Mouse (Mus musculus): ENCODE data around the gene Olfr1475. TPM values are rescaled to one million over a fixed set of nuclear protein-coding genes. Genes with fewer than 3 reads are reported as not detected.

The Olfr1475 gene
- not detected for polyA plus RNA-seq (2015; fragmentation: Illumina TruSeq; extraction: RNeasy Lipid Tissue Mini Kit (QIAGEN cat#74804); ENCODE audit: insufficient read depth, low read depth, low replicate concordance)

GRCm38 (mm10) chr19:13480096-13480495 lies at the start of gene Olfr1475:
TSS of gene Olfr1475 (minus strand) at chr19:13480196.

GRCm38 (mm10) chr19:13527613-13528012 lies 47.6 kb upstream of the Olfr1475 start, which contains the start of gene Olfr1480:
TSS of gene Olfr1480 (plus strand) at chr19:13527913.

GRCm38 (mm10) chr19:13500246-13500645 lies 20.2 kb upstream of the Olfr1475 start, which contains the start of gene Olfr1477:
TSS of gene Olfr1477 (plus strand) at chr19:13500546.

GRCm38 (mm10) chr19:13469265-13469664 lies 10.7 kb downstream of the Olfr1475 start, which contains the start of gene Olfr1474:
TSS of gene Olfr1474 (plus strand) at chr19:13469565.

GRCm38 (mm10) chr19:13455986-13456385 lies 24.0 kb downstream of the Olfr1475 start, which contains the start of gene Olfr1472:
TSS of gene Olfr1472 (minus strand) at chr19:13456086.

GRCm38 (mm10) chr19:13443109-13443508 lies 36.9 kb downstream of the Olfr1475 start, which contains the start of gene Olfr1471:
TSS of gene Olfr1471 (plus strand) at chr19:13443409.

Other genes starting within 250 kb of the Olfr1475 start
- gene Olfr1463, start 248.9 kb downstream of the Olfr1475 start, polyA plus RNA-seq (2015; fragmentation: Illumina TruSeq; extraction: RNeasy Lipid Tissue Mini Kit (QIAGEN cat#74804); ENCODE audit: insufficient read depth, low read depth, low replicate concordance) = not detected
- gene Olfr1465, start 164.7 kb downstream of the Olfr1475 start, polyA plus RNA-seq (2015; fragmentation: Illumina TruSeq; extraction: RNeasy Lipid Tissue Mini Kit (QIAGEN cat#74804); ENCODE audit: insufficient read depth, low read depth, low replicate concordance) = not detected
- gene Olfr1466, start 141.3 kb downstream of the Olfr1475 start, polyA plus RNA-seq (2015; fragmentation: Illumina TruSeq; extraction: RNeasy Lipid Tissue Mini Kit (QIAGEN cat#74804); ENCODE audit: insufficient read depth, low read depth, low replicate concordance) = not detected
- not detected for gene Olfr1467, start 118.0 kb downstream of the Olfr1475 start, polyA plus RNA-seq (2015; fragmentation: Illumina TruSeq; extraction: RNeasy Lipid Tissue Mini Kit (QIAGEN cat#74804); ENCODE audit: insufficient read depth, low read depth, low replicate concordance)
- not detected for gene Olfr1469, start 72.3 kb downstream of the Olfr1475 start, polyA plus RNA-seq (2015; fragmentation: Illumina TruSeq; extraction: RNeasy Lipid Tissue Mini Kit (QIAGEN cat#74804); ENCODE audit: insufficient read depth, low read depth, low replicate concordance)
- gene Olfr1471, start 36.8 kb downstream of the Olfr1475 start, polyA plus RNA-seq (2015; fragmentation: Illumina TruSeq; extraction: RNeasy Lipid Tissue Mini Kit (QIAGEN cat#74804); ENCODE audit: insufficient read depth, low read depth, low replicate concordance) = not detected
- gene Olfr1472, start 24.1 kb downstream of the Olfr1475 start, polyA plus RNA-seq (2015; fragmentation: Illumina TruSeq; extraction: RNeasy Lipid Tissue Mini Kit (QIAGEN cat#74804); ENCODE audit: insufficient read depth, low read depth, low replicate concordance) = not detected
- not detected for gene Olfr1474, start 10.6 kb downstream of the Olfr1475 start, polyA plus RNA-seq (2015; fragmentation: Illumina TruSeq; extraction: RNeasy Lipid Tissue Mini Kit (QIAGEN cat#74804); ENCODE audit: insufficient read depth, low read depth, low replicate concordance)
- gene Olfr1477, start 20.4 kb upstream of the Olfr1475 start, polyA plus RNA-seq (2015; fragmentation: Illumina TruSeq; extraction: RNeasy Lipid Tissue Mini Kit (QIAGEN cat#74804); ENCODE audit: insufficient read depth, low read depth, low replicate concordance) = not detected
- not detected for gene Olfr1480, start 47.7 kb upstream of the Olfr1475 start, polyA plus RNA-seq (2015; fragmentation: Illumina TruSeq; extraction: RNeasy Lipid Tissue Mini Kit (QIAGEN cat#74804); ENCODE audit: insufficient read depth, low read depth, low replicate concordance)
- gene Olfr1484, start 103.3 kb upstream of the Olfr1475 start, polyA plus RNA-seq (2015; fragmentation: Illumina TruSeq; extraction: RNeasy Lipid Tissue Mini Kit (QIAGEN cat#74804); ENCODE audit: insufficient read depth, low read depth, low replicate concordance) = not detected
- not detected for gene Olfr1487, start 137.2 kb upstream of the Olfr1475 start, polyA plus RNA-seq (2015; fragmentation: Illumina TruSeq; extraction: RNeasy Lipid Tissue Mini Kit (QIAGEN cat#74804); ENCODE audit: insufficient read depth, low read depth, low replicate concordance)
- gene Olfr1489, start 151.4 kb upstream of the Olfr1475 start, polyA plus RNA-seq (2015; fragmentation: Illumina TruSeq; extraction: RNeasy Lipid Tissue Mini Kit (QIAGEN cat#74804); ENCODE audit: insufficient read depth, low read depth, low replicate concordance) = not detected
- not detected for gene Olfr1490, start 170.9 kb upstream of the Olfr1475 start, polyA plus RNA-seq (2015; fragmentation: Illumina TruSeq; extraction: RNeasy Lipid Tissue Mini Kit (QIAGEN cat#74804); ENCODE audit: insufficient read depth, low read depth, low replicate concordance)
- gene Olfr1491, start 217.1 kb upstream of the Olfr1475 start, polyA plus RNA-seq (2015; fragmentation: Illumina TruSeq; extraction: RNeasy Lipid Tissue Mini Kit (QIAGEN cat#74804); ENCODE audit: insufficient read depth, low read depth, low replicate concordance) = not detected
- gene Olfr1493-ps1, start 243.1 kb upstream of the Olfr1475 start, polyA plus RNA-seq (2015; fragmentation: Illumina TruSeq; extraction: RNeasy Lipid Tissue Mini Kit (QIAGEN cat#74804); ENCODE audit: insufficient read depth, low read depth, low replicate concordance) = not detected